Mouse (Mus musculus) forebrain, embryonic 12.5 days (tissue): ENCODE measurements around the gene Lpcat1. TPM values are rescaled to one million over a fixed set of nuclear protein-coding genes. Genes with fewer than 3 reads are reported as not detected.
A peak's percentile ranks its signal among the peaks of the same experiment; 100 is the strongest.

ENCODE experiments used
- ATAC-seq: fragments of 200-750 bp; cut with Nextera tagmentation; 2 replicates; pipeline ENCODE4 v1.8.0; 2017; ENCODE audit warnings: moderate TSS enrichment; ENCODE audit not compliant: low FRiP score
- H3K27ac ChIP-seq: fragments of 300-500 bp; sonication (generic); 2 replicates; pipeline ENCODE4 v1.5.1; 2016; ENCODE audit warnings: mild to moderate bottlenecking
- H3K27me3 ChIP-seq: fragments of 300-500 bp; sonication (generic); 2 replicates; pipeline ENCODE4 v1.6.1; 2016; ENCODE audit warnings: mild to moderate bottlenecking
- H3K36me3 ChIP-seq: fragments of 300-500 bp; sonication (generic); replicated peaks from 2 replicates; pipeline ENCODE4 v1.6.1; 2016; ENCODE audit warnings: mild to moderate bottlenecking
- H3K4me1 ChIP-seq: fragments of 300-500 bp; sonication (generic); 2 replicates; pipeline ENCODE4 v1.6.1; 2016
- H3K4me2 ChIP-seq: fragments of 300-500 bp; sonication (generic); 2 replicates; pipeline ENCODE4 v1.6.1; 2016; ENCODE audit warnings: mild to moderate bottlenecking, moderate library complexity
- H3K4me3 ChIP-seq: fragments of 300-500 bp; sonication (generic); replicated peaks from 2 replicates; pipeline ENCODE4 v1.5.1; 2016; ENCODE audit warnings: mild to moderate bottlenecking
- H3K9ac ChIP-seq: fragments of 300-500 bp; sonication (generic); 2 replicates; pipeline ENCODE4 v1.6.1; 2016; ENCODE audit warnings: mild to moderate bottlenecking
- H3K9me3 ChIP-seq: fragments of 300-500 bp; sonication (generic); 2 replicates; pipeline ENCODE4 v1.6.1; 2016
- WGBS: fragments of 180-500 bp; shearing (Covaris S2); methylation state at CpG from one replicate; pipeline ENCODE4 v1.1.7; 2016; 5-methylcytosine and 5-hydroxymethylcytosine counted together
- polyA plus RNA-seq: library from polyadenylated mRNA; unstranded; fragments of >200 nt; fragmentation: Nextera tagmentation; extraction: Ambion mirVana; gene quantifications from 2 replicates; pipeline ENCODE4 v1.2.1, GENCODE M21; 2016

Gene Lpcat1
- polyA plus RNA-seq, 1 experiment from 2014 or later = 65.9 TPM

- no peak overlapping the region for H3K27ac ChIP-seq
- H3K9ac ChIP-seq = no peak overlapping the region
- peaks cover 69% of the 10 kb centered on the region for H3K36me3 ChIP-seq
- H3K4me3 ChIP-seq = no peak overlapping the region
- 0 out of 2 replicates have a peak, but pooled peaks cover 2% of the 10 kb centered on the region for H3K4me1 ChIP-seq
- H3K9me3 ChIP-seq = no peaks in the 10 kb centered on the region
- no peak overlapping the region for H3K4me2 ChIP-seq
- 61% methylated on average over 13 of the region's 13 CpGs for WGBS
- ATAC-seq = peak; percentile 54
- H3K27me3 ChIP-seq = no peaks in the 10 kb centered on the region
Measured at GRCm38 (mm10) chr13:73512776-73513673, 46.0 kb downstream of the Lpcat1 start.

DNA sequence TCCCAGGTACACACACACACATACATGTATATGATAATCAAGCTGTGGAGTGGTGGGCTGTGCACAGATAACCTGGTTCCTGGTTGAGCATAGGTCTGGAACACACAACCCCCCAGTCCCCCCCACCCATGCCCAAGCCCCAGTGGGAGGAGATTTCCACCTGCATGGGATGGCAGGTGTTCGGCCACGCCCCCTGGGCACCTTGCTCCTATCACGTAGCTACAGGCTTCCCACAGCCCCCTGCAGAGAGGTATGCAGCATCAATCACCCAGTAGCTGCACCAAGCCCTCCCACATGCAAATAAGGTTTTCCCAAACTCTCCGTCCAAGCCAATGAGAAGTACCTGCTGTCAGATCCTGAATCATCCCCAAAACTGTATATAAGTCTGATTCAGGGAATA, 49.9 kb downstream of the Lpcat1 start:
- peaks cover 47% of the 10 kb centered on the region for H3K36me3 ChIP-seq
- 72% methylated on average over 4 of the region's 4 CpGs for WGBS
- no peak for ATAC-seq
- H3K27ac ChIP-seq = no peak overlapping the region
- H3K4me2 ChIP-seq = no peak overlapping the region
- H3K27me3 ChIP-seq = no peaks in the 10 kb centered on the region
- no peak overlapping the region for H3K9ac ChIP-seq
- no peak overlapping the region for H3K4me3 ChIP-seq
- 0 out of 2 replicates have a peak, but pooled peaks cover 2% of the 10 kb centered on the region for H3K4me1 ChIP-seq
- H3K9me3 ChIP-seq = no peaks in the 10 kb centered on the region

- H3K9me3 ChIP-seq = no peaks in the 10 kb centered on the region
- peaks cover 11% of the 10 kb centered on the region for H3K4me1 ChIP-seq
- no peak overlapping the region for H3K4me2 ChIP-seq
- no peak overlapping the region for H3K4me3 ChIP-seq
- no peak overlapping the region for H3K9ac ChIP-seq
- ATAC-seq = no peak
- H3K36me3 ChIP-seq = no peaks in the 10 kb centered on the region
- H3K27ac ChIP-seq = no peak overlapping the region
- WGBS = 87% methylated on average over 3 of the region's 3 CpGs
- H3K27me3 ChIP-seq = peaks cover 43% of the 10 kb centered on the region
Measured at GRCm38 (mm10) chr13:73533716-73534115, 66.7 kb downstream of the Lpcat1 start.

DNA sequence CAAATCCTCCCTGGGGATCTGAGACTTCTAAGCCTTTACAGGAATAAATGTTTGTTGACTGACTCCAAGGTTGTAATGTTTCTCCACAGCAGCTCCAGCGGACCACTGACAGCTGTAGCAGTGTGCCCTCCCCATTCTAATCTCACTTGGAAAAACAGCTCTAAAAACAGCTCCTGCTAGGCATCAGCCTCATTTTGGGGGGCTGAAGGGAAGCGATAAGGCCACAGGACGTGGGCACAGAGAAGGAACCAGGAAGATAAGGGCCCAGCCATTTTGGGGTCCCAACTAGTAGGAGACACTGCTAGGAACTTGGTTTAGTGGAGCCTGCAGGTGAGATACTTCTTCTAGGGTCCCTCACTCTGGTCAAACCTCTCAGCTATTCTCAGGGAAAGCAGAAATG, 68.3 kb downstream of the Lpcat1 start:
- no peak overlapping the region for H3K4me3 ChIP-seq
- no peak overlapping the region for H3K27ac ChIP-seq
- WGBS = 57% methylated on average over 3 of the region's 3 CpGs
- no peaks in the 10 kb centered on the region for H3K36me3 ChIP-seq
- no peak overlapping the region for H3K9ac ChIP-seq
- H3K9me3 ChIP-seq = no peaks in the 10 kb centered on the region
- no peak for ATAC-seq
- H3K4me2 ChIP-seq = no peak overlapping the region
- peaks cover 44% of the 10 kb centered on the region for H3K27me3 ChIP-seq
- H3K4me1 ChIP-seq = peaks cover 11% of the 10 kb centered on the region

- ATAC-seq = peak; percentile 65; the same call in 1 of the 2 replicates
- Histone ChIP-seq H3K4me3 (peak within 1 kb of the TSS; percentile 41), H3K9ac (peak within 1 kb of the TSS; percentile 44; the same call in 1 of the 2 replicates), H3K4me2 (peak within 1 kb of the TSS; percentile 71), H3K4me1 (peaks cover 11% of the 10 kb centered on the region), H3K36me3 (no peaks in the 10 kb centered on the region), H3K9me3 (no peaks in the 10 kb centered on the region), H3K27me3 (peaks cover 44% of the 10 kb centered on the region), H3K27ac (no peak within 1 kb of the TSS)
- under 1% methylated on average over 26 of the region's 26 CpGs for WGBS
Measured at GRCm38 (mm10) chr13:73536403-73536821, 69.4 kb downstream of the Lpcat1 start, which contains the start of gene Slc6a3. Gene Slc6a3, plus strand, starts transcription at chr13:73536747.

DNA sequence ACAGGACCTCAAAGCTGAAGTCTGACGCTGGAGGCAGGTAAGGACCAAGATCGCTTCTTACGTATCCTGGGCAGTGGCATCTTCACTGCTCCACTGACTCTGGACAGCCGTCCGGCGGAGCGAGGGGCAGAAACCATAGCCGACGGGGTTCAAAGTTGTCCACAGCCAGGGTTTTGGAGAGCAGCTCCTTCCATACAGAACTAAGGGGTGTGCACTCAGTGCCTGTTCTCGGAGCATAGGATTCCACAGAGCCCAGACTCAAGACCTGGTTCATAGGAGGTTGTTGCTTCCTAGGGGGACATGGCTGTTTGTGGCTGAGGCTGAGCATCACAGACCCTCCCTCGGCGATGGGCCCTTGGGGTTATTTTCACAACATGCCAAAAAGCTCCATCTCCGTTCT, 69.8 kb downstream of the Lpcat1 start:
- H3K9me3 ChIP-seq = no peaks in the 10 kb centered on the region
- peak overlapping the region; percentile 44; the same call in 1 of the 2 replicates for H3K9ac ChIP-seq
- H3K4me3 ChIP-seq = peak overlapping the region; percentile 41
- no peak for ATAC-seq
- peaks cover 44% of the 10 kb centered on the region for H3K27me3 ChIP-seq
- H3K36me3 ChIP-seq = no peaks in the 10 kb centered on the region
- no peak overlapping the region for H3K27ac ChIP-seq
- peaks cover 11% of the 10 kb centered on the region for H3K4me1 ChIP-seq
- peak overlapping the region; percentile 71 for H3K4me2 ChIP-seq
- 21% methylated on average over 13 of the region's 13 CpGs for WGBS

DNA sequence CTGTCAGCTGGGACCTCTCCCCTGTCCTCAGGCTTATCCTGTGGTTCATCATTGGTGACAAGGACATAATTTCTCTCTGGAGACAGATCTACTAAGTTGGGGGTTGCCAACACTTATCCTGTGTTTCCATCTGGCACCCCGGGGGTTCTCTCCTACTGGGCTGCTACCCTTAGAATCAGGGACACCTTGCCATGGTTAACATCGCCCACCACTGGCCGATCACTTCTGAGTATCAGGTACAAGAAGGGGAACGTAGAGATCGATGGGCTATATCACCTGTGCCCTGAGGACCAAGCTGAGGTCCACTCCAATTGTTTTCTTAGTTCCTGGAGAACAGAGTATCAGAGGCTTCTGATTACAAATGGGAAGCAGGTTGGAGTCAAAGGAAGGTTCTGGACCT, 97.2 kb downstream of the Lpcat1 start:
- Histone ChIP-seq H3K27me3 (peaks cover 2% of the 10 kb centered on the region; the same call in 1 of the 2 replicates), H3K4me2 (no peak overlapping the region), H3K4me3 (no peak overlapping the region), H3K9me3 (no peaks in the 10 kb centered on the region), H3K4me1 (no peaks in the 10 kb centered on the region), H3K36me3 (no peaks in the 10 kb centered on the region), H3K27ac (no peak overlapping the region), H3K9ac (no peak overlapping the region)
- WGBS = 92% methylated on average over 5 of the region's 5 CpGs
- no peak for ATAC-seq

Other genes starting within 250 kb of the Lpcat1 start
- gene Irx4, start 206.7 kb upstream of the Lpcat1 start, polyA plus RNA-seq = 0.53 and 1.0 TPM in 2 replicates
- gene Mrpl36, start 138.7 kb upstream of the Lpcat1 start, polyA plus RNA-seq = 110 and 115 TPM in 2 replicates
- gene Ndufs6, start 138.7 kb upstream of the Lpcat1 start, polyA plus RNA-seq = 302 and 309 TPM in 2 replicates
- 0.15 TPM in 1 of 2 replicates, not detected in the other for gene Slc6a3, start 69.5 kb downstream of the Lpcat1 start, polyA plus RNA-seq
- gene Clptm1l, start 136.8 kb downstream of the Lpcat1 start, polyA plus RNA-seq = 103 and 108 TPM in 2 replicates
- 6.9 and 8.0 TPM in 2 replicates for gene Tert, start 159.7 kb downstream of the Lpcat1 start, polyA plus RNA-seq
- gene Slc6a18, start 210.8 kb downstream of the Lpcat1 start, polyA plus RNA-seq = not detected in 2 replicates
- gene Slc6a19, start 237.7 kb downstream of the Lpcat1 start, polyA plus RNA-seq = 0.06 and 0.22 TPM in 2 replicates